Mouse (Mus musculus) ES-Bruce4 (cell line): ENCODE results near the gene Pdxp. TPM values are rescaled to one million over a fixed set of nuclear protein-coding genes. Genes with fewer than 3 reads are reported as not detected.

Experiments
- H3K27ac ChIP-seq: 2 replicates; pipeline ENCODE4 v1.5.1; 2012; ENCODE audit warnings: low read length, inconsistent platforms; ENCODE audit not compliant: insufficient read depth
- H3K27me3 ChIP-seq: 2 replicates; pipeline ENCODE4 v1.6.1; 2012; ENCODE audit warnings: mild to moderate bottlenecking, low read length, inconsistent platforms; ENCODE audit not compliant: control insufficient read depth, poor library complexity, insufficient read depth, severe bottlenecking
- H3K36me3 ChIP-seq: 2 replicates; pipeline ENCODE4 v1.6.1; 2012; ENCODE audit warnings: inconsistent platforms, mild to moderate bottlenecking, low read length, moderate library complexity; ENCODE audit not compliant: control insufficient read depth, poor library complexity, insufficient read depth, severe bottlenecking
- H3K4me1 ChIP-seq: one replicate; pipeline ENCODE4 v1.8.1; 2011; ENCODE audit warnings: low read length; ENCODE audit not compliant: control insufficient read depth, insufficient read depth
- H3K4me3 ChIP-seq: 2 replicates; pipeline ENCODE4 v1.5.1; 2011; ENCODE audit warnings: low read depth, mild to moderate bottlenecking, low read length
- H3K9ac ChIP-seq: 2 replicates; pipeline ENCODE4 v1.6.1; 2012; ENCODE audit warnings: low read depth, mild to moderate bottlenecking, inconsistent platforms; ENCODE audit not compliant: poor library complexity, severe bottlenecking
- H3K9me3 ChIP-seq: replicated peaks from 2 replicates; pipeline ENCODE4 v1.6.1; 2012; ENCODE audit warnings: mild to moderate bottlenecking, low read length, inconsistent platforms; ENCODE audit not compliant: control insufficient read depth, poor library complexity, insufficient read depth, severe bottlenecking
- CTCF ChIP-seq: IDR thresholded peaks from one replicate; pipeline ENCODE4 v1.8.1; 2011; ENCODE audit warnings: low read depth, low read length
- EP300 ChIP-seq: IDR thresholded peaks from 2 replicates; pipeline ENCODE4 v1.6.1; 2011; ENCODE audit warnings: low read depth, low read length; ENCODE audit not compliant: insufficient read depth
- POLR2A ChIP-seq: IDR thresholded peaks from one replicate; pipeline ENCODE4 v1.8.1; 2011; ENCODE audit warnings: low read length; ENCODE audit not compliant: insufficient read depth
- polyA plus RNA-seq: library from polyadenylated mRNA; stranded (reverse); fragments of >200 nt; gene quantifications from 2 replicates; pipeline ENCODE4 v1.2.4, GENCODE M21; 2011; ENCODE audit warnings: low read depth; ENCODE audit not compliant: missing spikeins, insufficient read depth, insufficient read length

The Pdxp gene
- polyA plus RNA-seq, 1 experiment: 22.8 TPM

- TF ChIP-seq CTCF: no peak
- no peak for TF ChIP-seq EP300
- TF ChIP-seq POLR2A: no peak
- Histone ChIP-seq H3K4me1 (peaks cover 6% of the 10 kb centered on the region), H3K27ac (no peak overlapping the region)
These were observed 12.9 kb upstream of the Pdxp start for GRCm38 (mm10) chr15:78900585-78901421.

GRCm38 (mm10) chr15:78901422-78901789 lies 12.3 kb upstream of the Pdxp start:
- Histone ChIP-seq H3K4me1 (peaks cover 4% of the 10 kb centered on the region), H3K36me3 (no peaks in the 10 kb centered on the region), H3K27me3 (no peaks in the 10 kb centered on the region), H3K9ac (no peak overlapping the region), H3K27ac (no peak overlapping the region), H3K4me3 (peak overlapping the region; percentile 79; the same call in 1 of the 2 replicates), H3K9me3 (no peaks in the 10 kb centered on the region)
- peak; percentile 52 for TF ChIP-seq CTCF
- TF ChIP-seq EP300: no peak

More at GRCm38 (mm10) chr15:78900585-78901421, 12.9 kb upstream of the Pdxp start:
- Histone ChIP-seq H3K36me3 (no peaks in the 10 kb centered on the region), H3K4me3 (peak overlapping the region; percentile 79), H3K9me3 (no peaks in the 10 kb centered on the region), H3K27me3 (no peaks in the 10 kb centered on the region), H3K9ac (peak overlapping the region; percentile 45)

DNA sequence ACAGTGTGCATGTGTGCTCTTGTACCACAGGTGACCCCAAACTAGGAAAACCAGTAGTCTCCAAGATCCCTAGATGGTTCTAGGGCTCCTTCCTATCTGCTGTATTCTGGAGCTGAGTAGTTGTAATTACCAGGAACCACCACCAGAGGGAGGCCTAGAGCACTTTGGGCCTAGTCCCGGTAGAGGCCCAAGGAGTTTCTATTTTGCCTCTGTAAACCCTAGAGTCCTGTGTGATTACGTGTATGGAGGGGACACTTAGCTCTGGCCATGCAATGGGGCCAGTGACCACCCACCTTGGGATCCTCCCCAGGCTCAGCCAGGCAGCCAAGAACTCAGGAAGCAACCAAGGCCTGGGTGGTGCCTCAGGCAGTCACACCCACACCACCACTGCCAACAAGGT lies 10.5 kb upstream of the Pdxp start:
- Histone ChIP-seq H3K4me3 (no peak overlapping the region), H3K9me3 (no peaks in the 10 kb centered on the region), H3K9ac (no peak overlapping the region), H3K4me1 (no peaks in the 10 kb centered on the region), H3K27me3 (no peaks in the 10 kb centered on the region), H3K36me3 (peaks cover 4% of the 10 kb centered on the region; the same call in 1 of the 2 replicates), H3K27ac (no peak overlapping the region)
- TF ChIP-seq CTCF: peak; percentile 77
- no peak for TF ChIP-seq EP300

GRCm38 (mm10) chr15:78908399-78908798 lies 5.3 kb upstream of the Pdxp start:
- Histone ChIP-seq H3K4me3 (no peak overlapping the region), H3K27ac (no peak overlapping the region), H3K9me3 (no peaks in the 10 kb centered on the region), H3K27me3 (no peaks in the 10 kb centered on the region), H3K9ac (no peak overlapping the region), H3K4me1 (no peaks in the 10 kb centered on the region), H3K36me3 (peaks cover 4% of the 10 kb centered on the region; the same call in 1 of the 2 replicates)
- TF ChIP-seq EP300 (no peak), CTCF (no peak), POLR2A (no peak)

- H3K4me3 ChIP-seq: no peak overlapping the region
- H3K4me1 ChIP-seq: no peaks in the 10 kb centered on the region
- TF ChIP-seq EP300 (no peak), POLR2A (no peak), CTCF (no peak)
- no peak overlapping the region for H3K27ac ChIP-seq
- H3K27me3 ChIP-seq: no peaks in the 10 kb centered on the region
- no peak overlapping the region for H3K9ac ChIP-seq
- no peaks in the 10 kb centered on the region for H3K9me3 ChIP-seq
- peaks cover 4% of the 10 kb centered on the region; the same call in 1 of the 2 replicates for H3K36me3 ChIP-seq
These were observed 4.7 kb upstream of the Pdxp start for GRCm38 (mm10) chr15:78908982-78909381.

DNA sequence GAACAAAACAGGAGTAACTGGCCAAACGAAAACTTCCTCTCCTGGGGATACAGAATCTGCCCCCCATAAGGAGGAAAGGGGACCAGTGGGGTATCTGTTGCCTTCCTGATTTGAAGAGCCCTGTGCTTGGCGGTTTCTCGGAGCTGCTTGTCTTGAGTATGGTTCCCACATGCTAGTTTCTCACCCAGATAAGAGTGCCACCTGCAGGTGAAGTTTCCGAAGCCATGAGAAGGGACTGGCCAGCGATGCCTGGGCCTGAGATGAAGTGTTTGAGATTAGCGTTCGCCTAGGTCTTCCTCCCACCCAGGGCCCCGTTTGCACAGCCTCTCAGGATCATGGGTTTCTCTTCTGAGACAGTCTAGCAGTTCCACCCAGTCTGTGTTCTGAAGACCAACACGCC lies 1.7 kb upstream of the Pdxp start:
- Histone ChIP-seq H3K36me3 (peaks cover 4% of the 10 kb centered on the region), H3K9me3 (no peaks in the 10 kb centered on the region), H3K27ac (no peak overlapping the region), H3K4me1 (peaks cover 3% of the 10 kb centered on the region), H3K27me3 (no peaks in the 10 kb centered on the region), H3K9ac (no peak overlapping the region), H3K4me3 (no peak overlapping the region)
- TF ChIP-seq POLR2A (no peak), EP300 (no peak), CTCF (peak; percentile 53)
